Mouse (Mus musculus) neutrophil, adult 5-6 weeks (primary cell): Measurements from ENCODE around the gene Plekhh1. TPM values are rescaled to one million over a fixed set of nuclear protein-coding genes. Genes with fewer than 3 reads are reported as not detected.
"Not testable (repeated sequence)": the region's sequence is repeated elsewhere in the genome, so short reads cannot be mapped to it uniquely, and the experiment has no call there.

ENCODE experiments used
- ATAC-seq: fragments of 151-379, 151-347 bp; 2 replicates; pipeline ENCODE4 v1.8.0; 2017; ENCODE audit warnings: mild to moderate bottlenecking, moderate TSS enrichment; ENCODE audit not compliant: insufficient number of reproducible peaks, poor library complexity, low FRiP score, severe bottlenecking; ENCODE audit errors: extremely low read depth
- total RNA-seq: library from RNA; stranded (forward); fragments of 200-1000 nt; gene quantifications from 2 replicates; pipeline ENCODE4 v1.2.3, GENCODE M21; 2017

The Plekhh1 gene
- total RNA-seq, 1 experiment from 2014 or later = 0.58 TPM

GRCm38 (mm10) chr12:79021902-79022301 is 7.1 kb upstream of the Plekhh1 start:
- no peak for ATAC-seq

GRCm38 (mm10) chr12:79022882-79023281 is 6.1 kb upstream of the Plekhh1 start:
- ATAC-seq = no peak

- ATAC-seq = not testable (repeated sequence)
Measured at GRCm38 (mm10) chr12:79027526-79027925, 1.4 kb upstream of the Plekhh1 start.

GRCm38 (mm10) chr12:79034331-79034730 is 5.4 kb downstream of the Plekhh1 start:
- ATAC-seq = no peak

GRCm38 (mm10) chr12:79035349-79035748 is 6.4 kb downstream of the Plekhh1 start:
- no peak for ATAC-seq

- no peak for ATAC-seq
Measured at GRCm38 (mm10) chr12:79039708-79040107, 10.7 kb downstream of the Plekhh1 start.

GRCm38 (mm10) chr12:79040201-79040827 is 11.4 kb downstream of the Plekhh1 start:
- ATAC-seq = no peak

- no peak for ATAC-seq
Measured at GRCm38 (mm10) chr12:79041436-79041835, 12.5 kb downstream of the Plekhh1 start.

GRCm38 (mm10) chr12:79044668-79045067 is 15.7 kb downstream of the Plekhh1 start:
- no peak for ATAC-seq

GRCm38 (mm10) chr12:79046171-79046570 is 17.2 kb downstream of the Plekhh1 start:
- ATAC-seq = no peak

GRCm38 (mm10) chr12:79047203-79047602 is 18.2 kb downstream of the Plekhh1 start:
- ATAC-seq = no peak

- no peak for ATAC-seq
Measured at GRCm38 (mm10) chr12:79048898-79049297, 19.9 kb downstream of the Plekhh1 start.

- no peak for ATAC-seq
Measured at GRCm38 (mm10) chr12:79049807-79050206, 20.8 kb downstream of the Plekhh1 start.

GRCm38 (mm10) chr12:79050545-79051212 is 21.7 kb downstream of the Plekhh1 start:
- no peak for ATAC-seq

GRCm38 (mm10) chr12:79052073-79052472 is 23.1 kb downstream of the Plekhh1 start:
- no peak for ATAC-seq

- ATAC-seq = no peak
Measured at GRCm38 (mm10) chr12:79055276-79055675, 26.3 kb downstream of the Plekhh1 start.

GRCm38 (mm10) chr12:79059573-79059972 is 30.6 kb downstream of the Plekhh1 start:
- ATAC-seq = no peak

- ATAC-seq = no peak
Measured at GRCm38 (mm10) chr12:79060134-79060533, 31.2 kb downstream of the Plekhh1 start.

GRCm38 (mm10) chr12:79060766-79061652 is 32.0 kb downstream of the Plekhh1 start:
- ATAC-seq = peak; percentile 55

GRCm38 (mm10) chr12:79064451-79064850 is 35.5 kb downstream of the Plekhh1 start:
- no peak for ATAC-seq
